Mouse (Mus musculus): ENCODE results near the gene Hk1. TPM values are rescaled to one million over a fixed set of nuclear protein-coding genes. Genes with fewer than 3 reads are reported as not detected.
"Not testable (repeated sequence)": the region's sequence is repeated elsewhere in the genome, so short reads cannot be mapped to it uniquely, and the experiment has no call there.

Hk1 gene
- polyA plus RNA-seq, 1 experiment, result 22.4 TPM

DNA sequence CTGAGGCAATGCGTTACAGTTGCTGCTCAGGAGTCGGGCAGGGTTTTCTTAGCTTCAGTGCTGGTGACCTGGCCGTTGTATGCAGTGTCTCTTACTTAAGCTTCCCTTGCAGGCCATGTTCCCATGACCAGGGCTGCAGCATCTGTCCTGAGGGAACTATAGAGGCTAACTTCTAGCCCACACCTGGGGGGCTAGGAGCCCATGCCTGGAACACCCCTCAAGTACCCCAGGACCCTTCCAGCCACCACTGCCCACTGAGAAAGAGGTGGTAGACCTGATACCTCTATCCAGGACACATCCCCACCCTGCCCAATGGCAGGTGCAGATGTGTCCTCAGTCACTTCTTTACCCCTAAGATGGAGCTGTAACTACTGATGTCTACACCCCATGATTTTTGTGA, 38.7 kb downstream of the Hk1 start:
- no peak for DNase-seq (ENCODE audit: low read depth)

DNA sequence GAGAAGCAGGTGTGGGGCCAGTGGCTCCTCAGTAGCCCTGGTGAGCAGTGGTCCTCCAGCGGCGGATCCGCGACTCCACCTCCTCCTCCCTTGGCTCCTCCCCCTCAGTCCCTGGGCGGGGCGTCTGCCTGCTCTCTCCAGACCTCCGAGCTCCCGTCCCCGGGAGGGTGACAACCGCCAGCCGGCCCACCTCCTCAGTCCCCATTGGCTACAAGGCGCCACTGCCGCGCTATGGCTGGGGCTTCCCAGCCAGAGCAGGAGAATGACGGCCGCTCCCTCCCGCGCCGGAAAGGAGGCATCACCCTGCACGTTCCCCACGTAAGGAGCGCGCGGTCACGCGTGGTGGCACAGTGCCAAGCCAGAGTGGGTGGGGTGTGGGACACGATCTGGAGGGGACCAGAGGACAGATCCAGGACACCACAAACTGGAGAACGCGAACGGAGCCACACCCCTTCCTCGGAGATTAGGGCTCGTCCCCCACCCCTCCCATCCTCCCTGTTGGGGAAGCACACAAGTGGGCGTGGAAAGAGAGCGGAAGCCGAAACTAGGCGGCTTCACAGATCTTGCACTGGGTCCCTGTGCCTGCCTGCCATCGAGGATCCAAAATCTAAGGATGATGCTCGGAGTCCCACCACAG, 39.5 kb downstream of the Hk1 start:
- no peak for DNase-seq (ENCODE audit: low read depth)

DNA sequence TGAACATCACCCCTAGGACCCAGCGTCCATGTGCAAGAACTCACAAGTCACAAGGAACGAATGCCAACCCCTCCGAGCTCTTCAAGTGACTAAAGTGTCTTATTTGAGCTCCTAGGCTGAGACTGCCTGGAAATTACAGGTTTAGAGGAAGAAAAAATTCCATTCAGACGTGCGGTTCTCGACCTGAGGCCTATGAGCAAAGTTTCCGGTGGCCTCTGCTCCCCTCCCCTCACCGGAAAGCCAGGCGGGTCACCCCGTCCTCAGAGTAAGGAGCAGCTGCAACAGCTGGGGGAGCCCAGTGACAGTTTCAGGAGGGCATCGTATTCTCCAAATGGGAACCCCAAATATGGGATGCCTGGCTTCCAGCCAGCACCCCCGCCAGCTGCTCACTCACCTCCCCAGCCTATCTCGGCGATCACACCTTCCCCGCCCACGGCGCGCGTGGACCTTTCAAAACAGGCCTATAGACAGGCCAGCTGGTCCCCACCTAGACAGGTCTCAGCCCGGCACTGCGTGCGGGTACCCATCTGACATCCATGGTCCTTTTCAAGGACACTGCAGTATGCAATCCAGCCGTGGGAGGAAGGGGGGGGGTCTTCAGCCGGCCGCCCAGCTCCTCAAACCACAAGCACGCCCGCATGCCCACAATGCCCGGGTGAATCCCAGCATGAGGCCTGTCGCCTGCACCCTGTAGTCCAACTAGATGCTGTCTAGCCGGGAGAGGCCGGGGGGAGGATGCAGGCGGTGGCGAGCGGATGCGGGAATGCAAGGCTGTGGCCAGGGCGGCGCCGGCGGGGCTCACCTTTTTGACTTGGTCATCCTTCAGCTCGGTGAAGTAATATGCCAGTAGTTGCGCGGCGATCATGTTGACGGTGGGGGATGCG, 40.3 kb downstream of the Hk1 start:
- DNase-seq (ENCODE audit: low read depth), result no peak

DNA sequence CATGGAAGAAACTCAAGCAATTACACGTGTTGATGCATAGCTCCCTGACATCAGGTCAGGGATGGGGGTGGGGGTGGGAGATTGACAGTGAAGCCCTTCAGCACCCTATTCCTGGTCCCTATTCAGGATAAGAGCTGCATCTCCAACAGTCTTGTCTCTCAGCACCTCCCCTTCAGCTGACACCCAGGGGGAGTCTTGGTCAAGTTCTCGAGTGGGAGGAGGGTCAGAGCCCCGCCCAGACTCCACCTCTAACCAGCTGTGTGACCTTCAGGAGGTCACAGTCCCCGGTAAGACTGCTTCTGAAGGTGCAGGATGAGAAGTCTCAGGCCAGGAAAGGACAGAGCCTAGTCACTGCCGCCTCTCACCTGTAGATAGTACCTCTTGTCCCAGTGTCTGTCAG, 41.1 kb downstream of the Hk1 start:
- DNase-seq (ENCODE audit: low read depth), result no peak

DNA sequence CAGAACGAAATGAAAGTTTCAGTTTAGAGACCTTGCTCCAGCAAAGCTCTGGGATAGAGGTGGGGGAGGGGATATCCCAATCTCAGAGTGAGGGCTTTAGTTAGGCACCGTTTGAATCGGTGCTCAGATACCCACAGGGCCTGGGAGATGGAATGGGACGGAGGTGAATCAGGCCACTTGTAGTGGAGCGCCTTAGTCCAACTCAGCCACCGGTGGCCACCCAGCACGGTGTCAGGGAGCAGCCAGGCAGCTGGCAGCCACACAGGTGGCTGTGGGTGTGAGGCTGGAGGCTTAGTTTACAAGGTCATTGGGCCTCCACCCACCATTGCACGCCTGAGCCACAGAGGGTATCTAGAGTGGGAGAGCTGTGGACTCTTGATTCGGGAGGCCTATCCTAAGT, 41.5 kb downstream of the Hk1 start:
- no peak for DNase-seq (ENCODE audit: low read depth)

DNA sequence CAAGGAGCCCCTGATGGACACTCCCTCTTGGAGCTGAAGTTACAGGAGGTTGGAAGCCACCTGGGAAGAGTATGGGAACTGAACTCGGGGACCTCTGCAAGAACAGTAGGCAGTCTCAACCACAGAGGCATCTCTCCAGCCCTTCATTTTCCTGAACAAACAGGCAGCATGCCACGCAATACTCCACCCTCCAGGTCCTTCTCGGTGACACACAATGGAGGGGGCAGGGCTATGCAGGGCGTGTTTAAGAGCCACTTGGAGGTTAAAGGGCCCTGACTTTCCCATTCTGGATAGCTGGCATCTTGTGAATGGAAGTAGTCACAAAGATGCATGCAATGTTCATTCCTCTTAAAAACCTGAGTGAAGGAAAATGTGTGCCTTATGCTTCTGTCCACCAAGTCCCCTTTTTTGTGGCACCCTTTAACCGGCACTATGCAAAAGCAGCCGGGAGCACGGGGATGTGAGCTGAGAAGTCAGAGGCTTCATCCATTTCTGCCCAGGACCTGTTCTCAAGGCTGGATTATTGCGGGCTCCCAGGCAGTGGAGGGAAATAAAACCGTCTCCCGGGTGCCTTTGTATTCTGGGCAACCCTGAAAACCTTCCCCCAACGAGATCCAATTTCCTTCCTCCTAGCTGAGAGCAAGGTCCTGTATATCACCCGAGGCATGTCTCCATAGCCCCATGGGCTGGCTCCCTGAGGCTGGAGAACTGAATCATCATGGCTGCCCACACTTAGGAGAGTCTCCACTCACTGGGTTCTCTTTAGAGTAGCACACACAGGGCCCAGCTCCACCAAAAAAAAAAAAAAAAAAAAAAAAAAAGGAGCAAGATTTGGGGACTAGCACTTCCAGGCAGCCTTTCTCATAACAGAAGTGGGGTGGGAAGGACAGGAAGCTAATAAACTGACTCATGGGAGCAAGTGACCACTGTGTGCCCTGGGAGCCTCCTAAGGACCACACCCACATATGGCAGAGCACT, 42.8 kb downstream of the Hk1 start:
- no peak for DNase-seq (ENCODE audit: low read depth)

DNA sequence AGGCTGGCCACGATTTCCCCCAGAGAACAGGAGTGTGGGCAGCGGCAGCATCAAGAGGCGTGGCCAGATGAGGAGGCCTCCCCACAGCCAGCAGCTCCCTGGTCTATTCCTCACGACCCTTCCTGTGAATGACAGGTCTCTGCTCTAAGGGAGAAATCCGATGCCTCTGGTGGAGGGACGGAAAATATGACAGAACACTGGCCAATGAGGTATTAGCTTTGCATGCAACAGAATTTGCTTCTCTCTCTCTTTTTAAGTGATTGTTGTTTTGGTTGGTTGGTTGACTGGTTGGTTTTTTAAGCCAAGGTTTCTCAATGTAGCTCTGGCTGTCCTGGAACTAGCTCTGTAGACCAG, 44.3 kb downstream of the Hk1 start:
- DNase-seq (ENCODE audit: low read depth), result no peak

DNA sequence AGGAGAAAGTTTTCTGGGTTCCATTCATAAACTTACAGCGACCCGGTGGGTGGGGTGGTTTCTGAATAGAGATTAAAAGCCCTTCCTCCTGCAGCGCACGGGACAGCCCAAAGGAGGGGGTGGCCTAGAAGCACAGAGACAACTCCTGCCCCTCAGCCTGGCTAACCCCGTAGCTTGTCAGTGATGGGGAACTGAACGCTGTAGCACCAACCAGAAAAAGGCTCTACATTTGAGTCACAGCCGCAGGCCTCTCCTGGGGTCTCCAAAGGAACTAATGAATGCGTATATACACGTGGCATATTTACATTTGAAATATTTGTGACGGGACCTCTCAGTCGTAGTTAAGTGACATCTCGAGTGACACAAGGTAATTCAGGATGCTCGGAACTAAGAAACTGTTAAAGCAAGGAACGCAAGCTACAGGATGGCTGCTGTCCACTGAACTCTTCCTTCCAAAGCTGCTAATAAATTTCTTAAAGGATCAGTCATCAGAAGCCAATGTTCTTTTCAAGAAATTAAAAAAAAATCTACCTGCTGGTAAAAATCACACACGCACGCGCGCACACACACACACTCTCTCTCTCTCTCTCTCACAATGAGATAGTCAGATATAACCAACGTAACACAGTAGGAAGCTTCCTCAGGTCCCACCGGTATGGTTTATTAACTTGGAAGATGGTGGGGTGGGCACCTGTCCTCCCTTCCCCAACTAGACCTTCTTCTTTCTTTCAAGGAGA, 44.9 kb downstream of the Hk1 start:
- no peak for DNase-seq (ENCODE audit: low read depth)

DNA sequence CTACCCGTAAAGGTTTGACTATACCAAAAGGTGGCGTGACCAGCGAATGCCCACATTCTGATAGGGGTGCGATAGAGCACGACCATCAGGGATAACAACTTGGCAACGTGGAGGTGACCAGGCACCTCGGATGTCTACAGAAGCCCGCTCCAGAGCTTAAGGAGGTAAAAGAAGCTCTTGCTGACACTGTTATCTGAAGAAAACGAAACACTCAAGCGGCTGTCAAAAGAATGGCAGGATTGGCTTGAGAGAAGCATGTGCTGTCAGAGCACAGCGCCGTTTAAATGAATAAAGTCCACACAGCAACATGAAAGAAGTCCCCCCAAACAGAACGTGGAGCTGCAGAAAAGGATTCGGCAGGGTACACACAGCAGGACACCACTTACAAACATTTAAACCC, 46.4 kb downstream of the Hk1 start:
- DNase-seq (ENCODE audit: low read depth), result no peak

DNA sequence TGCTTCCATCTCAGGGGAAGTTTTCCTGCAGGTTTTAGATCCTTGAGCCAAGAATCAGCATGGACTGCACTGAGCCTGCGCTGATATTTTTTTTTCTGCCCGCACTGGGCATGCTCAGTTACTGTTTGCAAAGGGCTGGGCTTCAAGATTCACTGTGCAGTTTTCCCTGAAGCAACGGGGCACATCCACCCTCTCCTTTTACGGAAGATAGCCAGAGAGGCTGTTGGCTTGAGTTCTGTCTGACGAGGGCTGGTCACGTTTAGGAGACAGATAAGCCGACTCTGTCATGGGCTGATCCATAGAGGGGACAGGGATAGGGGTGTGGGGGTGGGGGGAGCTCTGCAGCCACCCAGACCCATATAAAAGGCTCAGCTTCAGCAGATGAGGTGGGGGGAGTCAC, 47.2 kb downstream of the Hk1 start:
- DNase-seq (ENCODE audit: low read depth), result no peak

DNA sequence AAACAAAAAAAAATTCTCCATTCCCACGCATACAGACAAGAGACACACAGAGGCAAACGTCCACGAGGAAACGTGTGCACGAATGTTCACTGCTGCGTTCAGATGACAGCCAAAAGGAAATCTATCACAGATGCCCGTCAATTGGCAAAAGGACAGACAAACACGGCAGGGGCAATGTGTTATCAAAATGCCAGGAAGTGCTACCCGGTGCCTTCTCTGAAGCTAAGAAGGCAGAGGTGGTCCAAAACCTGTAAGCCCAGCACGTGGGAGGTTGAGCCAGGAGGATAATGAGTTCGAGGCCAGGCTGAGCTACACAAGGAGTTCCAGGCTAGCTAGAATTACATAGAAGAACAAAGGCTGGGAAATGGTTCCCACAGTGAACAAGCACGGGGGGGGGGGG, 47.9 kb downstream of the Hk1 start:
- DNase-seq (ENCODE audit: low read depth), result no peak

DNA sequence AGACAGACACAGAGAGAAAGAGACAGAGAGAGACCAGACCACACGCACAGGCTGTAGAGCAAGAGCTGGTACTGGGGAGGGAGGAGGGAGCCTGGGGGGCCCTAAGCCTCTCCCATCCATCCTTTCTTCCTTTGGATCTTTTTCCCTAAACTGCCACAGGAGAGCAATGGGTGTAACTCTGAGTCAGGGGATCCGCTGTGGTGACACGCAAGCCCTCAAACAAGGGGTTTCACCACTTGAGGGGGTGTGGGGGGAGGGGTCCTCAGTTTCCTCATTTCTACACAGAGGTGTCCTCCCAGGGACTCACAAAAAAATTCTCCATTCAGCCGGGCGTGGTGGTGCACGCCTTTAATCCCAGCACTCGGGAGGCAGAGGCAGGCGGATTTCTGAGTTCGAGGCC, 48.4 kb downstream of the Hk1 start:
- no peak for DNase-seq (ENCODE audit: low read depth)

DNA sequence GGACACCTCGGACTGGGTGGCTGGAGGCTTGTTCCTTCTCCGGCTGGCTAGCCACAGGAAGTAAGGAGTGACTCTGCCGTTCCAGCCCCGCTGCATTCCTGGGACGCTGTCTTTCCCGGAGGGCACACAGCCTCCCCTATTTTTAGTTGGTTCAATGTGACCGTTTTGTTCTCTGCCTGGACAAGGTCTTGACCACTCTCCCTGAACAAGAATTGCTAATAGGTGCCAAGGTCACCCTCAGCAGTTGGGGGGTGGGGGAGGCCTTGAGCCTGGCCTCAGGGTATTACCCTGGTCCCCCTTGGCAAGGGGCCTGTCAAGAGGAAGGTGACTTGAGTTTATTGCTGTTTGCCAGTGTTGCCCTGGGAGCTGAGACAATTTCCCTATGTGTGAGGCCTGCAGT, 49.9 kb downstream of the Hk1 start:
- no peak for DNase-seq (ENCODE audit: low read depth)

DNA sequence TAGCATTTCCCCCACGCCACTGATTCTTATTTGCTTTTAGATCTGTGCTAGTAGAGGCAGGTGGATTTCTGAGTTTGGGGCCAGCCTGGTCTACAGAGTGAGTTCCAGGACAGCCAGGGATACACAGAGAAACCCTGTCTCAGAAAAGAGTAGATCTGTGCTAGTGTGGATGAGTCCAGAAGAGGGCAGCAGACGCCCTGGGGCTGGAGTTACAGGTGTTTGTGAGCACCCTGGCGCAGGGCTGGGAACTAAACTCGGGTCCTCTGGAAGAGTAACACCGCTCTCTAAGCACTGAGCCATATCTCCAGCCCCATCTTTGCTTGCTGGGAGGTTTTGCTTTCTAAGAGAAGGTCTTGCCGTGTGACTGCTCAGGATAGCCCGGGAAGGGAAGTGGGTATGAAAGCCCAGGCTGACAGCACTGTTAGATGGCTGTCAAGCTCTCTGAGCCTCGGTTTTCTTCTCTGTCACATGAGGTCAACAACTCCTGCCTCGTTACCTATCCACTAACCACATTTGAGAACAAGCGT, 50.8 kb downstream of the Hk1 start:
- no peak for DNase-seq (ENCODE audit: low read depth)

DNA sequence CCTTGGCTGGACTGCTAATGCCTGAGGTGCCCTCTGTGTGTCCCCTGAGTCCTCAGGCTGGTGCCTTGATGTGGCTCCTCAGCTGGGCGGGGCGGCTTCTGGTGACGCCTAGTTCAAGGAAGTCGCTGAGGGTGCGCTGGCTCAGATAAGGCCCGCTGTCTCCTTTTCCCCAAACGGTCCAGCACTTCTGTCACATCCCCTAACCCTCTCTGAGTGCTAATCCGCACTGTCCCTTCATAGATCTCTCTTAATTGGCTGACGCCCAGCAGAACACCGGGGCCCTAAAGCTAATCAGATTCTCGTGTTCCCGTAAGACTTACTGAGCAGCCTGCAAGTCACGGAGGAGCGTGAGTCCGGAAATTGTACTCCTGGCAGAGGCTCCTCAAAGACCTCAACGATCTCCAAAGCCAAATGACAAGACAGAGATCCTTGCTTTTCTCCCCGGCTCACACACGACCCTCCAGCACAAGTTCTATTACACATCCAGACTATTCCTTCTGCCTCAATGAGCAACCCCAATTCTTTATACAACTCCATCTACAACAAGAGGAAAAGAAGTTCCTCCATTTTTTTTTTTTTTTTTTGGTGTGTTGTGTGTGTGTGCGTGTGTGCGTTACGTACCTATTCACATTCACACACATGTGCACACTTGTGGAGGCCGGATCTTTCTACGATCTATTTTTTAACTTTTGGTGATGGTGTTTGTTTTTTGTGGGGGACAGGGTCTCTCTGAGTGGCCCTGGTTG, 52.0 kb downstream of the Hk1 start:
- DNase-seq (ENCODE audit: low read depth), result no peak

DNA sequence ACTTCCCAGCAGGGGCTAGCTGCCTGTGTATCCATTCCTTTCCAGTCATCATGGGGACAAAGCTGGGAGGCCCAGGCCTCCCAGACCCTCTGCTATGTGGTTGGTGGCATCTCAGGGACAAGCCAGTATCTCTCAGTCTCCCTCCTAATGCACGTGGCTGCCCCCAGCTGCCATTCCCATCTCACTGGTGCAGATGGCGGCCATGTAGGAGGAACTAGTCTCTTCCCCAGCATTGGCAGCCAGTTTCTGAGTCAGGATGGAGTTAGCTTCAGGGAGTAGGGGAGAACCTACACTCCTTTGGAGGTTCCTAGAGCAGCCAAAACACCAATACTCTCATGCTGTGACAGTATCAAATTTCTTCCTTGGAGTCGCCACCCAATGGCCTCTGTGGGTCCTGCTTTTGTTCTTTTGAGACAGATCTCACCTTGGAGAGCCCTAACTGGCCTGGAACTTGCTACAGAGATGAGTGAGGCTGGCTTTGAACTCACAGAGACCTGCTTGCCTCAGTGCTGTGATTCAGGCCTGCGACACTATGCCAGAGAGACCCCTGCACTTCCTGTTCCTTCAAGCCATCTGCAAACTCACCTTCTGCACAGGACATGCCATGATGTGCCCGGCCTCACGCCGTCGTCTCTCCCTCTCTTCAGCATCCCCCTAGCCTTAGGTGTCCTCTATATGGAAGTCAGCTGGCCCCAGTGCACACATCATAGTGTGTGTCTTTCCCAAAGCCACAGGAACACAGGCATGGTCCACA, 52.7 kb downstream of the Hk1 start:
- no peak for DNase-seq (ENCODE audit: low read depth)

DNA sequence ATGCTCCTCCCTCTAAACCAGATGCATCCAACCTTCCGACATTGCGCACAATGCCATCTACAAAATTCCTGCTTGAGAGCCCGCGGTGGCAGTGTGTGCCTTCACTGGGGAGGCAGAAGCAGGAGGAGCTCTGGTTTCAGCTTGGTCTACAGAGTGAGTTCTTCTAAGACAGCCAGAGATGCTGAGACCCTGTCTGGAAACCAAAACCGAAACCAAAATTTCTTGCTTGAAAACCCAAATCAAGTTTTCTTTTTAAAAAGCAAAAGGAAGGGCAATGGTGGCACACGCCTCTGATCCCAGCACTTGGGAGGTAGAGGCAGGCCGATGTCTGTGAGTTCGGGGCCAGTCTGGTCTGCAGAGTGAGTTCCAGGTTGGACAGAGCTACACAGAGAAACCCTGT, 53.7 kb downstream of the Hk1 start:
- DNase-seq (ENCODE audit: low read depth), result no peak

DNA sequence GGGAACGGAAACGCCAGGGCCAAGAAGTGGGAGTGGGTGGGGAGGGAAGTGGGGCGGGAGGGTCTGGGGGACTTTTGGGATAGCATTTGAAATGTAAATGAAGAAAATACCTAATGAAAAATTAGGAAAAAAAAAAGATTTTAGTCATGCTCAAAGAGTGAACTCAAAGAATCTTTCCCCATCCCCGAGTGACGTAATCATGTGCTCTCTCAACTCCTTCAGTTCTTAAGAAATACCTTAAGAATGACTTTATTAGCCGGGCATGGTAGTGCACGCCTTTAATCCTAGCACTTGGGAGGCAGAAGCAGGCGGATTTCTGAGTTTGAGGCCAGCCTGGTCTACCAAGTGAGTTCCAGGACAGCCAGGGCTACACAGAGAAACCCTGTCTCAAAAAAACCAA, 56.9 kb downstream of the Hk1 start:
- not testable (repeated sequence) for DNase-seq (ENCODE audit: low read depth)

DNA sequence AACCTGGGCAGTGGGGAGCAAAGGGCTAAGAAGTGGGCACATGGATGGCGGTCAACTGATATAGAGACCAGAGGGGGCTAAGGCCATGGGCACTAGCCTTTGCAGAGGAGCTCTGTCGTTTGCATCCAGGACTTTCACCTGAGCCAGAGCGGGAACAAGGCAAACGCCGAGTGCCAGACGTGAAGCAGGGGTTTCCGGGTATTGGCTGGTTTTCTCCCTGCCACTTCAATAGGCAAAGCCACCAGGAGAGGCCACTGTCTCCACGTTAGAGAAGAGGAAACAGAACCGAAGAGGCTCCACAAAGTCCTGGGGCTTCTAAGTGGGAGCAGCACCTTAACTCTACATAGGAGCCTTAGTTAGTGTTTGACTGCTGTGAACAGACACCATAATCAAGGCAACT, 58.3 kb downstream of the Hk1 start:
- DNase-seq (ENCODE audit: low read depth), result no peak

DNA sequence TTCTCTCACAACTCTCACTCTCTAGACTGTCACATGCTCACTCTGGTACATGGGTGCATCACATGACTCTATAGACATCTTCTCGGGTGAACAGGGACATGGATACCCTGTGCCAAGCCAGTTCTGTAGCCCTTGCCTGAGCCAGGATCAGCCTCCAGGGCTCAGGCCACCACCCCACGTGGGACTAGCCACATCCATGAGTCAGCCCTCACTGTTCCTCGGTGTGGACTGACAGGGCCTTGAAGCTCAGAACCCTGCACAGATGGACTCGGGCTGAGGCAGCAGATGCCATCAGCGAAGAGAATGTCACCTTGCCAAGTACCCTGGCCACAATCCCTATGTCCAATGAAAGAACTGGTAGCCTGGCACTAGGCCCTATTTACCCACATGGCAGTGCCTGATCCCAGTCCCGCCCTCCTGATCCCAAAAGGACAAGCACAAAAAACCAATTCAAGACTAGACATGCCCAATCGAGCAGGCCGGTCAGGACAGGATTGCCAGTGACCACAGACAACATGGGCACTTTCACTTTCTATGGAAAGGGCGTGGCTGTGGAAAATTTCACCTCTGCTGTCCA, 59.2 kb downstream of the Hk1 start:
- no peak for DNase-seq (ENCODE audit: low read depth)
